Mouse (Mus musculus) cortical plate, adult 2 months (tissue): ENCODE measurements around the gene Ndufs2. TPM values are rescaled to one million over a fixed set of nuclear protein-coding genes. Genes with fewer than 3 reads are reported as not detected.
A peak's percentile ranks its signal among the peaks of the same experiment; 100 is the strongest.

ENCODE experiments used
- H3K27ac ChIP-seq: fragments of 200-500 bp; 2 replicates; pipeline ENCODE4 v1.5.1; 2012; ENCODE audit warnings: low read length, control low read depth, inconsistent platforms; ENCODE audit not compliant: insufficient read depth
- H3K4me1 ChIP-seq: fragments of 200-500 bp; 2 replicates; pipeline ENCODE4 v1.6.1; 2011; ENCODE audit warnings: low read length; ENCODE audit not compliant: control insufficient read depth, insufficient read depth
- H3K4me3 ChIP-seq: fragments of 200-500 bp; 2 replicates; pipeline ENCODE4 v1.5.1; 2011; ENCODE audit warnings: mild to moderate bottlenecking, low read length, control low read depth; ENCODE audit not compliant: insufficient read depth
- CTCF ChIP-seq: fragments of 200-500 bp; IDR thresholded peaks from 2 replicates; pipeline ENCODE4 v1.5.1; 2011; ENCODE audit warnings: mild to moderate bottlenecking, control low read depth, low read length; ENCODE audit not compliant: insufficient read depth; ENCODE audit errors: extremely low read depth
- POLR2A ChIP-seq: fragments of 200-500 bp; IDR thresholded peaks from 2 replicates; pipeline ENCODE4 v1.6.1; 2011; ENCODE audit warnings: mild to moderate bottlenecking, low read length, control low read depth; ENCODE audit not compliant: insufficient read depth; ENCODE audit errors: extremely low read depth
- polyA plus RNA-seq: library from polyadenylated mRNA; depleted of rRNA; stranded (reverse); fragments of >200 nt; gene quantifications from 2 replicates; pipeline ENCODE4 v1.2.3, GENCODE M21; 2012

Gene Ndufs2
- polyA plus RNA-seq, 1 experiment = 215 TPM

DNA sequence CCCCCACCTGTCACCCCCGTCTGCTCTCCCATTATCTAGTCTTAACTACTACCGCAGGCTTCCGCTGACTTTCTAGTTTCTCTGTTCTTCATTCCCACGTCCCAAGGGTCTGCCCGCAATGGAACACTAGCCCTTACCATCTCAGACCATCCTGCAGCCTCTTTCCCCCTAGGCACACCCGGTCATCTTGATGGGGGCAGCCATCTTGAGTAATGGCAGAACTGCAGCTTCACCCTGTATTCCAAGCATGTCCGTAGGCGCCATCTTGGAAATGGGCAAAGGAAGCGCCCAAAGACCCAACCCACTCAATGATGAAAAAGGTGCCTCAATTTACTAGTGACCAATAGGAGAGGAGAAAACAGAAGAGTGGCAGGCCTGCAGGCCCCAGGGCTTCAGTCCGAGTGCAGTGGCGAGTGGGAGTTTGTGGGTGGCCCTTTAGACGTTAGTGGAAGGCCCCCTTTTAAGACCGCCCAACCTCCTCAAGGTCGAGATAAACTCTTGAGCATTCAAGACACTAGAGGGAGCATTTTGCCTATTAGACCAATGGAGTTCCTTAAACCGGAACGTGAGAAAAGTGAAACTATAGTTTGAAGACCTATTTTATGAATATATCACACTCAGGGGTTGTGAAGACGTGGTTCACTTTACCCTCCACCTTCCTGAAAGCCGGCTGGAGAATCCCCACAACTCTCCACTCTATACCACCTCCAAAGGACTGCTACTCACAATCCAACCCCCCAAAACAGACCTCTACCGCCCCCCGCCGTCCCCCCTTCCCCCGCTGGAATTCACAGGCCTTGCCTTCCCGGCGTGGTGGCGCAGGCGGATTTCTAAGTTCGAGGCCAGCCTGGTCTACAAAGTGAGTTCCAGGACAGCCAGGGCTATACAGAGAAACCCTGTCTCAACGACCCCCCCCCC lies 28.7 kb downstream of the Ndufs2 start, which contains the start of gene Tomm40l:
Tomm40l (minus strand) TSS at position 277 of the 918 bp plus-strand sequence.
- no peak within 1 kb of the TSS for H3K27ac ChIP-seq
- H3K4me3 ChIP-seq = peak within 1 kb of the TSS; percentile 46
- no peaks in the 10 kb centered on the region for H3K4me1 ChIP-seq
- TF ChIP-seq CTCF (peak; percentile 38; the same call in 1 of the 2 replicates), POLR2A (peak; percentile 74)

DNA sequence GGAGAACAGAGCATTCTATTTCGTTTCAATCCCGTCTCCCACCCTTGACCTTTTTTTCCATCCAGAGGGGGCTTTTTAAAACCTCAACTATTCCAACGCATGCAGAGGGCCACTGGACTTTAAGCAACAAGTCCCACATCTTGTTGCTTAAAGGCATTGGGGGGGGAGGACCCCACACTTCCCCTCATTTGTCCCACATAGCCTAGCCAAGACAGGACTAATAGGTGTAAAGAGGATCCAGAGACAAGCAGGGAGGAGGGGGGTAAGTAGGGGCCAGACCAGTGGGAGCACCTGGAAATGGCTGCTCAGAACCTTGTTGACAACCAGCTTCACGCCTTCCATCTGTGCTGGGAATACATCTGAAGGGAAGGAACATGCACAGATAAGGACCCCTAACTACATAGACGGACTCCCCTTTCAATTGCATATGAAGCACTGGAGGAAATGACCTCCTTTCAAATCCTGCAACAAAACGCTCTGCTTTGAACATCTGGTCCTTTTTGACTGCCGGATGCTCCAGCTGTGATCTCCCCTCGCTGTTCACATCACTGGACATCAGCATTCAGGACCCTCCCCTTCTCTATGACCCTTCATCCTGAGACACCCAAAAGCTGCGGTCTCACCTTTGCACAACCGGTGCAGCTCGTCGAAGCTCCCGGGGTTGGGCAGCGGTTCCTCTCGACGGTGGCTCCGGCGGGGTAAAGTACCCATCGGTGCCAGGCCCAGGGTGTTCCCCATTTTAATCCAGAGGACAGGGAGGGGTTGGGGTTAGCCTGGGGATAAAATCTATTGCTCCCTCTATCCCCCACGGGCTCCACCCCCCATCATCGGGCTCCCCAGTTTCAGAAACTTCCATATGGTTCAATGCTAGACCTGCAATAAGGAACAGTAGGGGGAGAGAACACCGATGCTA lies 29.7 kb downstream of the Ndufs2 start:
- Histone ChIP-seq H3K27ac (no peak overlapping the region), H3K4me3 (peak overlapping the region; percentile 46), H3K4me1 (no peaks in the 10 kb centered on the region)
- no peak for TF ChIP-seq CTCF
- no peak for TF ChIP-seq POLR2A

DNA sequence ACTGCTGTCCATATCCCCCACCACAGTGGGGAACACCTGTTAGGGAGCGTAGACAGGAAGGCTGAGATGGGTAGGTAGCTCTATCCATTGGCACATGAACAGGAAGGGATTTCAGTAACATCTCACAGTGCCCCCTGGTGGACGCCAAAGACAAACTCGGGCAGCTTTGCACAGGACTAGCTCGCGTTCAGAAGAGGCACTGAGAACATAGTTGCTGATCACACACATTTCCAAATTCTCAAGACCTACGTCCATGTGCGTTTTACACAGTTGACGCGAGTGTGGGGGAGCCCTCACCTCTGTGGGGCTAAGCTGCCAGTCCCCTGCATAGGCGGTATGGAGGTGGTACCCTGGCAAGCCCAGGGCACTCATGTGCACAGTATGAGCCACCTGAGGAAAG lies 30.3 kb downstream of the Ndufs2 start:
- peak; percentile 95 for TF ChIP-seq CTCF
- TF ChIP-seq POLR2A = 0 out of 2 replicates have a peak, but pooled peaks have one; percentile 14
- Histone ChIP-seq H3K27ac (no peak overlapping the region), H3K4me3 (peak overlapping the region; percentile 46; the same call in 1 of the 2 replicates), H3K4me1 (no peaks in the 10 kb centered on the region)

DNA sequence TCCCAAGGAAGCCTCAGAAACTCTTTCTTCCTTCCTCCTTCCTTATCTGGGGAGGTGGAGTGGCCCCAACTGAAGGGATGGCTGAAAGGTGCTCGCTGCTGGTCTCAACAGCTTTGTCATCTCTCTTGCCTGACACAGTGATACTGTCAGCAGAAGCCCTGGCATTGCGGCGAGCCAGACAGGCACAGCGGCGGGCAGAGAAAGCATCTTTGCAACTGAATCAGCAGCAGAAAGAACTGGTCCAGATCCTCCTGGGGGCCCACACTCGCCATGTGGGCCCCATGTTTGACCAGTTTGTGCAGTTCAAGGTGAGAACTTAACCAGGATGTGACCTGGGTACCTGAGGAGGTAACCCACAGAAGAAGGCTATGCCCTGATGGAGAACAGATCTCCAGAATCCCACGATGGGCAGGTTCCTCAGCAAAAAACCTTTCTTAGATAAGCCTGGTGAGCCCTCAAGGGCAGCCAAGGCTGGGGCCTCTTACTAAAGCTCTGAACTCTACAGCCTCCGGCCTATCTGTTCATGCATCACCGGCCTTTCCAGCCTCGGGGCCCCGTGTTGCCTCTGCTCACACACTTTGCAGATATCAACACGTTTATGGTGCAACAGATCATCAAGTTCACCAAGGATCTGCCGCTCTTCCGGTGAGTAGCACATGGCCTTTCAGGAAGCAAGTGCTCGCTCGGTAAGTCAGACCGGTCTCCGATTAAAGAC lies 34.8 kb downstream of the Ndufs2 start:
- TF ChIP-seq POLR2A (no peak), CTCF (no peak)
- Histone ChIP-seq H3K27ac (no peak overlapping the region), H3K4me1 (no peaks in the 10 kb centered on the region), H3K4me3 (no peak overlapping the region)

DNA sequence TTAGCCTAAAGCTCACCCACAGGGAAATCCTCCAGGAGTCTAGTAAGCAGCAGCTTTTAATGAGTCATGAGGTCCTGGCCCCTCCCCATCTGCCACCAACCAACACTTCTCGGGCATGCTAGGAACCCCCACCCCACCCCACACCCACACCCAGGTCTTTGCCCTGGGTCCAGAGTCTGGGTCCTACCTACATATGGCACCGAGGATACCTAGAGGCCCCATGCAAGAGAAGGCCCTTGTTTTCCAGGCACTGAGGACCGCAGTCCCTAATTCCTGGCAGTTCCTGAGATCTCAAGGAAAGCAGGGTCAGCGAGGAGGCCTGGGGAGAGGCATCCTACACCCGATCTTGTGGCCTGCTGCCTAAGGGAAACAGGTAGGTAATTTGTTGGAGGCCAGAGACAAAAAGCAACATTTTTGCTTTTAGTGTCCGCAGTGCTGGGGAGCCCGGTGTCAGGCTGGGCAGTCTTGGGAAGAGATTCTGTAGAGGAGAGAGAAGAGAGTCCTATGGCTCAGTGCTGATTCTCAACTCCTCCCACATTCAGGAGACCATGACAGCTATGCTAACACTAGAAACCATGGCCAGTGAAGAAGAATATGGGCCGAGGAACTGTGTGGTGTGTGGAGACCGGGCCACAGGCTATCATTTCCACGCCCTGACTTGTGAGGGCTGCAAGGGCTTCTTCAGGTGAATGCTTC lies 37.2 kb downstream of the Ndufs2 start, which contains the start of gene Nr1i3:
Nr1i3 (plus strand) TSS at position 170 of the 696 bp plus-strand sequence.
- no peak within 1 kb of the TSS for H3K27ac ChIP-seq
- H3K4me1 ChIP-seq = no peaks in the 10 kb centered on the region
- no peak within 1 kb of the TSS for H3K4me3 ChIP-seq
- no peak for TF ChIP-seq POLR2A
- no peak for TF ChIP-seq CTCF

DNA sequence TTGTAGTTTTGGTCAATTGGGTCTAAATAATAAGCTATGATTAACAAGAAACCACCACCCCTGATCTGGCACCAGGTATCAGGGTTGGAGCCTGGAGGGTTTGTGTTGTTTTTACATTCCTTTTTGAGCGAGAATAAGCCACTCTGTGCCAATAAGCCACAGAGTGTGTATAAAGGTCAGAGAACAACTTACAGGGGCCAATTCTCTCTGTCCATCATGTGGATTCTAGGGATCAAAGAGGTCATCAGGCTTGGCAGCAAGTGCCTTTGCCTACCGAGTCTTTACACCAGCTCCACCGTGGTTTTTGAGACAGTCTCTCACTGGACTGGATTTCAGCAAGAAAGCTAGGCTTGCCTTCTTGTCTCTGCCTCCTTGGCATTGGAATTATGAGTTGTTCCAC lies 38.3 kb downstream of the Ndufs2 start:
- no peak for TF ChIP-seq POLR2A
- no peak for TF ChIP-seq CTCF

DNA sequence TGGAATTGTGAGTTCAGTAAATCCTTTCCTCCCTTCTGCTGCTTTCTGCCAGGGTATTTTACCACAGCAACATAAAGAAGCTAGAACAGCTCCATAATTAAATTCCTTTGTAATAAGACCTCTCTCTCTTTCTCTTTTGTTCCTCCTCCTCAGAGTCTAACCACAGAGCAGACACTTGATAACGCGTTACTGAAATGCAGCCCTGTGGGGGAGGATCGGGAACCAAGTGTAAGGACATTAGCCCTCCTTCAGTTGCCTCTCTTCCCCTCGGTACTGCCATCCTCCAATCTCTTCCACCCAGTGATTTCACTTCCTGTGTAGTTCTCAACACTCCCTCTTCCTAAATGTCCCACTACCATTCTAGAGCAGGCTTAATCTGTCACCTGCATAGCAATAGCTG lies 41.8 kb downstream of the Ndufs2 start:
- no peaks in the 10 kb centered on the region for H3K4me1 ChIP-seq
- no peak for TF ChIP-seq POLR2A
- no peak for TF ChIP-seq CTCF
- H3K27ac ChIP-seq = no peak overlapping the region

More for the DNA sequence above, 38.3 kb downstream of the Ndufs2 start:
- Histone ChIP-seq H3K4me1 (no peaks in the 10 kb centered on the region), H3K4me3 (no peak overlapping the region), H3K27ac (no peak overlapping the region)

DNA sequence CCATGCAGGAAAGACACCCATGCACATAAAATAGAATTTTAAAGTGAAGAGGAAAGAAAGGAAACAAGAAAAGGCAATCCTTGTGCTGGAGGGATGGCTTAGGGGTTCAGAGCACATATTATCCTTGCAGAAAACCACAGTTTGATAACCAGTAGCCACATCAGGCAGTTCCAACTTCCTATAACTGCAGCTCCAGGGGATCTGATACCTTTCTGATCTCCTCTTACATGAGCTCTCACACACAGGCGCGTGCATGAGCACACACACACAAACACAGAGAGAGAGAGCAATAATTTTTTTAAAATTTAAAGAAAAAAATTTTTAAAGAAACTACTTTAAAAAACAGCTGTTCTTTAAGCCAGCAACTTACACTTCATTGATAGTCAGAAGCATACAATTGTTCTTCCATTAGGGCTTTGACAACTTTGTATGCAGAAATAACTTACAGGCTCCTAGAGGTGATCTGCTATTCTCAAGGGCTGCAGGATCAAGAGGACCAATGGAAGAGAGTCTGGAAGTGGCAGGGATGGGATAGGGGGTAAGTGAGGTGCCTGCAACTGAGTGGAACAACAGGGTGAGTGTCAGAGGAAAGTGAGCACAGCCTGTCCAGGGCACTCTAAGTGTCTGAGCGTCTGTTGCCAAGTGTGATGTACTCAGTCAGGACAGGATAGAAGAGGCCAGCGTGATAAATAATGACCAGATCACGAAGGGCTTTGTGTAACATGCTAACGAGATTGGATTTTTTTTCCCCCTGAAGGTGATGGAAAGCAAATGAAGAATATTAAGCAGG lies 45.3 kb downstream of the Ndufs2 start:
- no peaks in the 10 kb centered on the region for H3K4me1 ChIP-seq
- no peak overlapping the region for H3K4me3 ChIP-seq
- TF ChIP-seq CTCF (no peak), POLR2A (no peak)
- H3K27ac ChIP-seq = no peak overlapping the region

More for the DNA sequence above, 41.8 kb downstream of the Ndufs2 start:
- no peak overlapping the region for H3K4me3 ChIP-seq
